Mouse (Mus musculus) ES-E14 (cell line): ENCODE measurements at regions not wholly inside any gene's neighbourhood (a gene's known extent, or its start where the extent isn't known, plus 50 kb on each side); places are given as distances from the start of the nearest gene placed in this dataset.

Experiments
- DNase-seq: peaks from one replicate; pipeline ENCODE4 v3.0.0-alpha.2; 2013; ENCODE audit warnings: low read depth, low spot score
- H3K27ac ChIP-seq: 2 replicates; pipeline ENCODE4 v1.5.1; 2012; ENCODE audit warnings: low read depth, mild to moderate bottlenecking, low read length, moderate library complexity, mixed read lengths; ENCODE audit not compliant: poor library complexity, insufficient read depth, severe bottlenecking
- H3K36me3 ChIP-seq: 2 replicates; pipeline ENCODE4 v1.6.1; 2012; ENCODE audit warnings: mild to moderate bottlenecking, low read length, moderate library complexity, mixed read lengths; ENCODE audit not compliant: control insufficient read depth, poor library complexity, insufficient read depth, severe bottlenecking
- H3K4me1 ChIP-seq, 2 experiments: fragments of 150-350 bp in 1 of 2; sonication (generic) in 1 of 2; 2 replicates each; pipeline ENCODE4 v1.6.1; 2012; ENCODE audit warnings: low read length in 2 of 2, mild to moderate bottlenecking in 1 of 2, mixed read lengths in 1 of 2; ENCODE audit not compliant: control insufficient read depth in 2 of 2, insufficient read depth in 2 of 2, poor library complexity in 1 of 2
- H3K4me3 ChIP-seq, 2 experiments: fragments of 150-350 bp in 1 of 2; sonication (generic) in 1 of 2; 2 replicates each; pipeline ENCODE4 v1.5.1; 2012; ENCODE audit warnings: low read length in 2 of 2, low read depth in 1 of 2, mild to moderate bottlenecking in 1 of 2, mixed read lengths in 1 of 2; ENCODE audit not compliant: insufficient read depth in 1 of 2, poor library complexity in 1 of 2, severe bottlenecking in 1 of 2
- H3K9ac ChIP-seq: 2 replicates; pipeline ENCODE4 v1.6.1; 2012; ENCODE audit warnings: low read depth, mild to moderate bottlenecking, low read length, mixed read lengths; ENCODE audit not compliant: poor library complexity, insufficient read depth, severe bottlenecking
- H3K9me3 ChIP-seq: fragments of 150-350 bp; sonication (generic); 2 replicates; pipeline ENCODE4 v1.6.1; 2012; ENCODE audit warnings: low read depth, mild to moderate bottlenecking, low read length; ENCODE audit not compliant: control insufficient read depth, insufficient read depth
- CHD2 ChIP-seq: IDR thresholded peaks from 2 replicates; pipeline ENCODE4 v1.6.1; 2014; ENCODE audit warnings: mild to moderate bottlenecking, low read depth, low read length, inconsistent platforms
- HCFC1 ChIP-seq: IDR thresholded peaks from 2 replicates; pipeline ENCODE4 v1.6.1; 2012; ENCODE audit warnings: low read length, inconsistent platforms, borderline replicate concordance; ENCODE audit not compliant: insufficient read depth
- MAFK ChIP-seq: IDR thresholded peaks from 2 replicates; pipeline ENCODE4 v1.6.1; 2014; ENCODE audit warnings: mild to moderate bottlenecking, low read depth, low read length, inconsistent platforms; ENCODE audit not compliant: insufficient read depth
- ZC3H11A ChIP-seq: IDR thresholded peaks from 2 replicates; pipeline ENCODE4 v1.6.1; 2012; ENCODE audit warnings: low read depth, mild to moderate bottlenecking, inconsistent platforms, low read length, borderline replicate concordance
- ZNF384 ChIP-seq: IDR thresholded peaks from 2 replicates; pipeline ENCODE4 v1.6.1; 2012; ENCODE audit warnings: low read depth, low read length, inconsistent platforms
- in situ Hi-C, 2 experiments: fragments of 600-800 bp; cut with MboI; formaldehyde crosslinking; loops; one replicate each; pipeline ENCODE4 v1.15.1; 2025; ENCODE audit warnings: low sequenced_read_pairs in 2 of 2, inconsistent platforms in 1 of 2; ENCODE audit not compliant: unreplicated experiment in 2 of 2

- Histone ChIP-seq H3K4me3 (no peak overlapping the region), H3K36me3 (no peaks in the 10 kb centered on the region), H3K27ac (no peak overlapping the region), H3K4me1 (peaks cover 0 to 6% of the 10 kb centered on the region in 2 experiments; a peak in 3 of 4 replicates), H3K9ac (no peak overlapping the region), H3K9me3 (no peaks in the 10 kb centered on the region)
- in situ Hi-C loops: no loop called here
- TF ChIP-seq MAFK: no peak
- TF ChIP-seq ZC3H11A: no peak
- TF ChIP-seq HCFC1: no peak
- TF ChIP-seq CHD2: no peak
- no peak for TF ChIP-seq ZNF384
- no peak for DNase-seq
Observed at GRCm38 (mm10) chr4:131457551-131457950, 380.5 kb downstream of the Ptpru start.

GRCm38 (mm10) chr4:131459746-131460145, 378.3 kb downstream of the Ptpru start:
- no peak for DNase-seq
- H3K27ac ChIP-seq: no peak overlapping the region
- in situ Hi-C loops: no loop called here
- H3K4me1 ChIP-seq: peaks cover 0 to 6% of the 10 kb centered on the region in 2 experiments; a peak in 3 of 4 replicates
- no peak for TF ChIP-seq MAFK
- no peak for TF ChIP-seq ZC3H11A
- no peak for TF ChIP-seq CHD2
- no peak for TF ChIP-seq HCFC1
- no peak for TF ChIP-seq ZNF384
- no peak overlapping the region for H3K4me3 ChIP-seq
- no peak overlapping the region for H3K9ac ChIP-seq
- H3K36me3 ChIP-seq: no peaks in the 10 kb centered on the region
- no peaks in the 10 kb centered on the region for H3K9me3 ChIP-seq

- in situ Hi-C loops: no loop called here
- TF ChIP-seq MAFK (no peak), HCFC1 (no peak), ZNF384 (no peak), CHD2 (no peak), ZC3H11A (no peak)
- DNase-seq: no peak
Observed at GRCm38 (mm10) chr4:131461312-131461711, 376.8 kb downstream of the Ptpru start.

GRCm38 (mm10) chr4:131461728-131462127, 376.4 kb downstream of the Ptpru start:
- Histone ChIP-seq H3K4me3 (no peak overlapping the region), H3K4me1 (peaks cover 0 to 6% of the 10 kb centered on the region in 2 experiments; a peak in 3 of 4 replicates), H3K36me3 (no peaks in the 10 kb centered on the region), H3K9me3 (no peaks in the 10 kb centered on the region), H3K27ac (no peak overlapping the region), H3K9ac (no peak overlapping the region; the same call in 1 of the 2 replicates)
- in situ Hi-C loops: no loop called here
- no peak for DNase-seq
- no peak for TF ChIP-seq ZNF384
- no peak for TF ChIP-seq CHD2
- no peak for TF ChIP-seq MAFK
- TF ChIP-seq ZC3H11A: no peak
- TF ChIP-seq HCFC1: no peak

More at GRCm38 (mm10) chr4:131461312-131461711, 376.8 kb downstream of the Ptpru start:
- Histone ChIP-seq H3K4me3 (no peak overlapping the region), H3K9me3 (no peaks in the 10 kb centered on the region), H3K4me1 (peaks cover 0 to 6% of the 10 kb centered on the region in 2 experiments; a peak in 3 of 4 replicates), H3K9ac (no peak overlapping the region), H3K36me3 (no peaks in the 10 kb centered on the region), H3K27ac (no peak overlapping the region)
